Mouse (Mus musculus): ENCODE measurements around the gene Tubgcp3. TPM values are rescaled to one million over a fixed set of nuclear protein-coding genes. Genes with fewer than 3 reads are reported as not detected.

Tubgcp3 gene
- 43.4 and 50.3 TPM in 2 replicates for polyA plus RNA-seq (2014; fragmentation: Nextera tagmentation; extraction: Ambion mirVana)

GRCm38 (mm10) chr8:12672056-12672881, at the start of gene Tubgcp3:
Gene Tubgcp3 (minus strand): TSS chr8:12672248.
- ATAC-seq (ENCODE audit: low FRiP score, low TSS enrichment): peak; percentile 89
- H3K27me3 ChIP-seq (ENCODE audit: control insufficient read depth, insufficient read depth, low read length): 0 out of 2 replicates have a peak, but pooled peaks cover 4% of the 10 kb centered on the region
- WGBS: under 1% methylated on average over 65 of the region's 65 CpGs

DNA sequence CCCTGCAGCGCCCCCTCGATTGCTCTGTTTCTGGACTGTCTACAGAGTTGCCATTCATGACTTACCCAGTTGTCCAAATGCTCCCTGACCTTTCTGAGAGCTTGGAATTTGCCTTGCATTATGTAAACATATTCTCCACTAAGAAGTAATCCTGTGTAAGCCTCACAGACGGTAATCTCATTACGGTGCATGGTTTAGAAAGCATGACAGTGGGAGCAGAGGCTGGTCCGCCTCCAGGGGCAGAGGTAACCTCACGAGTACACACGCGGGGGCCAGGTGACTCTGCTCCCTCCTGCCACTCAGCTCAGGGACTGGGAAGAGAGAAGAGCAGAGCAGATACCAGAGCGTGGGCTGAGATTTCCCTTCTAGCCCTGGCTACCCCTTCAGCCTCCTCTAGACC, 47.0 kb upstream of the Tubgcp3 start:
- Histone ChIP-seq H3K36me3 (ENCODE audit: control insufficient read depth, insufficient read depth, low read length) (no peaks in the 10 kb centered on the region), H3K4me3 (replicated peaks; ENCODE audit: low read depth, low read length) (no peak overlapping the region), H3K9ac (replicated peaks; ENCODE audit: low read length) (no peak overlapping the region), H3K27me3 (ENCODE audit: control insufficient read depth, insufficient read depth, low read length) (no peaks in the 10 kb centered on the region), H3K27ac (replicated peaks; ENCODE audit: low read depth, low read length) (no peak overlapping the region), H3K4me1 (ENCODE audit: control insufficient read depth, insufficient read depth, low read length) (peaks cover 3% of the 10 kb centered on the region; the same call in 1 of the 2 replicates), H3K9me3 (ENCODE audit: control insufficient read depth, low read length) (no peaks in the 10 kb centered on the region), H3K4me2 (ENCODE audit: low read length) (no peak overlapping the region)
- DNase-seq (peak; percentile 11), ATAC-seq (ENCODE audit: low FRiP score, low TSS enrichment) (no peak)
- WGBS: 43% methylated on average over 9 of the region's 9 CpGs

More at GRCm38 (mm10) chr8:12672056-12672881, at the start of gene Tubgcp3:
- Histone ChIP-seq H3K4me1 (ENCODE audit: control insufficient read depth, insufficient read depth, low read length) (peaks cover 14% of the 10 kb centered on the region), H3K9ac (replicated peaks; ENCODE audit: low read length) (peak within 1 kb of the TSS; percentile 89), H3K4me3 (replicated peaks; ENCODE audit: low read depth, low read length) (peak within 1 kb of the TSS; percentile 98), H3K4me2 (ENCODE audit: low read length) (peak within 1 kb of the TSS; percentile 85), H3K9me3 (ENCODE audit: control insufficient read depth, low read length) (no peaks in the 10 kb centered on the region), H3K36me3 (ENCODE audit: control insufficient read depth, insufficient read depth, low read length) (no peaks in the 10 kb centered on the region), H3K27ac (replicated peaks; ENCODE audit: low read depth, low read length) (peak within 1 kb of the TSS; percentile 82)
- DNase-seq: peak; percentile 98

GRCm38 (mm10) chr8:12715861-12716585, 44.0 kb upstream of the Tubgcp3 start:
- DNase-seq: no peak
- Histone ChIP-seq H3K9me3 (ENCODE audit: control insufficient read depth, low read length) (no peaks in the 10 kb centered on the region), H3K4me3 (replicated peaks; ENCODE audit: low read depth, low read length) (no peak overlapping the region), H3K27ac (replicated peaks; ENCODE audit: low read depth, low read length) (no peak overlapping the region), H3K4me2 (ENCODE audit: low read length) (no peak overlapping the region), H3K27me3 (ENCODE audit: control insufficient read depth, insufficient read depth, low read length) (no peaks in the 10 kb centered on the region), H3K4me1 (ENCODE audit: control insufficient read depth, insufficient read depth, low read length) (peaks cover 1% of the 10 kb centered on the region; the same call in 1 of the 2 replicates), H3K36me3 (ENCODE audit: control insufficient read depth, insufficient read depth, low read length) (no peaks in the 10 kb centered on the region), H3K9ac (replicated peaks; ENCODE audit: low read length) (no peak overlapping the region)
- no peak for ATAC-seq (ENCODE audit: low FRiP score, low TSS enrichment)
- 85% methylated on average over 18 of the region's 18 CpGs for WGBS

DNA sequence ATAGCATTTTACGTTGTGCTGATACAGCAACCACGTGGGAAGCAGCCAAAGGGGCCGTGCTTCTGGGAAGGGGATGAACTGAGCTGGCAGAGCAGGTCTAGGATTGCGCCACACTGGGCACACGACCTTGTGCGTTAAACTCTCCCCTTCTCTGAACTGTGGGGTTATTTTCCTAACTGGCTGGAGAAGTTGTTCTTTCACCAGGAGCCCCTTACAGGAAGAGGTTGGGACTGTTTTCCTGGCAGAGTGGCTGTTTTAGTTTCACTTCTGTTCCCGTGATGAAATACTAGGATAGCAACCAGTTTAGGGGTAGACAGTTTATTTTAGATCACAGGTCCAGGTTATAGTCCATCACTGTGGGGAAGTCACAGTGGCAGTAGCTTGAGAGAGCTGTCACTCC, 39.6 kb upstream of the Tubgcp3 start:
- Histone ChIP-seq H3K27ac (replicated peaks; ENCODE audit: low read depth, low read length) (no peak overlapping the region), H3K9me3 (ENCODE audit: control insufficient read depth, low read length) (no peaks in the 10 kb centered on the region), H3K4me3 (replicated peaks; ENCODE audit: low read depth, low read length) (no peak overlapping the region), H3K4me2 (ENCODE audit: low read length) (no peak overlapping the region), H3K4me1 (ENCODE audit: control insufficient read depth, insufficient read depth, low read length) (no peaks in the 10 kb centered on the region), H3K9ac (replicated peaks; ENCODE audit: low read length) (no peak overlapping the region), H3K36me3 (ENCODE audit: control insufficient read depth, insufficient read depth, low read length) (no peaks in the 10 kb centered on the region), H3K27me3 (ENCODE audit: control insufficient read depth, insufficient read depth, low read length) (no peaks in the 10 kb centered on the region)
- WGBS: 77% methylated on average over 7 of the region's 7 CpGs
- no peak for DNase-seq
- no peak for ATAC-seq (ENCODE audit: low FRiP score, low TSS enrichment)

GRCm38 (mm10) chr8:12703597-12703996, 31.5 kb upstream of the Tubgcp3 start:
- 91% methylated on average over 4 of the region's 4 CpGs for WGBS
- ATAC-seq (ENCODE audit: low FRiP score, low TSS enrichment) (no peak), DNase-seq (no peak)
- H3K36me3 ChIP-seq (ENCODE audit: control insufficient read depth, insufficient read depth, low read length): no peaks in the 10 kb centered on the region
- no peak overlapping the region for H3K4me2 ChIP-seq (ENCODE audit: low read length)
- H3K4me1 ChIP-seq (ENCODE audit: control insufficient read depth, insufficient read depth, low read length): no peaks in the 10 kb centered on the region
- H3K9ac ChIP-seq (replicated peaks; ENCODE audit: low read length): no peak overlapping the region
- H3K27me3 ChIP-seq (ENCODE audit: control insufficient read depth, insufficient read depth, low read length): no peaks in the 10 kb centered on the region
- H3K9me3 ChIP-seq (ENCODE audit: control insufficient read depth, low read length): no peaks in the 10 kb centered on the region
- H3K27ac ChIP-seq (replicated peaks; ENCODE audit: low read depth, low read length): no peak overlapping the region
- H3K4me3 ChIP-seq (replicated peaks; ENCODE audit: low read depth, low read length): no peak overlapping the region

DNA sequence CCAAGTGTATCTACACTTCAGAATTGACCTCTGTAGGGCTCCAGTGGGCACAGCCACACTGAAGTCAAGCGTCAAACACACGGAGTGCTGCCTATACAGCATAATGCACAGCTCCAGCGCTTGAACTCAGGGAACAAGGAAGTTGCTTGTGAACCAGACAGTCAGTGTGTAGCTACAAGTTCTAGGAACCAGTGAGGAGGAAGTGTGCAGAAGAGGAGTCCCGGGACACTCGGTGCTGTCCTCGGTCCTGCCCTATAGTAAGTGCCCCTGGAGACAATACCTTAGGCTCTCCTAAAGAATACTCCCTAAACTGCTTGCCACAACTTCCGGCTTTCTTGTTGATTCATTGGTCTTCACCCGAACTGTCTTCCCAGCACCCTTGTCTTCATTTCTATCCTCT, 30.2 kb upstream of the Tubgcp3 start:
- 54% methylated on average over 8 of the region's 8 CpGs for WGBS

DNA sequence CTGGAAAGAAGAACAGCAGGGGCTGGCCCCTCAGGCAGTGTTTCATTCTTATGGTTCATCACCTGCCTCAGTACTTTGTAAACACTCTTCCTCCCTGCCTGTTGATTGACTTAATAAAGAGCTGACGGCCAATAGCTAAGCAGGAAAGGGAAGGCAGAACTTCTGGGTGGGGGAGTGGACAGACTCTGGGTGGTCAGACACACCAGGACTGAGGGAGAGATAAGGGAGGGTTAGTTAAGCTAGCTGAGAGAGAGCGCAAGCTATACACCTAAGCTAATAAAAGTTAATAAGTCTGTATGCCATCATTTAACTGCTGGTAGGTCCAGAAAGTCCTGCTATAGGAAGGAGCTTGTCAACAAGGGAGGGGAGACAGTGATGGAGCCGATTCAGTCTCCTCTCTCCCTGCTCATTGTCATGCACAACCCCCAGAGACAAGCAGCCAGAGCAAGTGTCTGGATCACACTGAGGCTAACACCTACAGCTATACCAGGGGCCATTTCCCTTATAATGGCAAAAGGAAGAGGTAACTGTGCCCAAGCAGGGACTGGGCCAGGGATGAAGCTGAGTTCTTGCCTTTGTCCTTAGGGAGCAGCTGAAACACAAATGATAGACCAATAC, 26.7 kb upstream of the Tubgcp3 start:
- no peak overlapping the region for H3K27ac ChIP-seq (replicated peaks; ENCODE audit: low read depth, low read length)
- WGBS: 43% methylated on average over 3 of the region's 3 CpGs

More for the DNA sequence above, 30.2 kb upstream of the Tubgcp3 start:
- DNase-seq (no peak), ATAC-seq (ENCODE audit: low FRiP score, low TSS enrichment) (no peak)
- Histone ChIP-seq H3K4me3 (replicated peaks; ENCODE audit: low read depth, low read length) (no peak overlapping the region), H3K27me3 (ENCODE audit: control insufficient read depth, insufficient read depth, low read length) (no peaks in the 10 kb centered on the region), H3K9ac (replicated peaks; ENCODE audit: low read length) (no peak overlapping the region), H3K9me3 (ENCODE audit: control insufficient read depth, low read length) (no peaks in the 10 kb centered on the region), H3K36me3 (ENCODE audit: control insufficient read depth, insufficient read depth, low read length) (no peaks in the 10 kb centered on the region), H3K27ac (replicated peaks; ENCODE audit: low read depth, low read length) (no peak overlapping the region), H3K4me1 (ENCODE audit: control insufficient read depth, insufficient read depth, low read length) (no peaks in the 10 kb centered on the region), H3K4me2 (ENCODE audit: low read length) (no peak overlapping the region)

DNA sequence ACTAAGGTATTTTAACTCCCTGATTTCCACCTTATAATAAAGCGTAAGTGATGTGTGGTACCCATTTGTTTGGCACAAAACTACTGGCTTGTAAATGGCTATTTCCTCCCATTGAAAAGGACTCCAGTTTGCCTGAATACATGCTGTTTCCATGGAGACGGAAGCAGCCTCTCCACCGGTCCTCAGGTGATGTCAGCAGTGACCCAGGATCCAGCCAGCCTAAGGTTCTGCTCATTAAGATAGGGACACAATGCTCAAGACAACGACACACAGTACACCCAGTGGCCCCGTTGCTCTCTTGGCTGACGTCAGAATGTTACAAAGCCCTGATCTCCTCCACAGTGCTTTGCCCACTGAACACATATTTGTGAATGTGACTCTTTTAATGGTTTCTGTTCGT, 16.8 kb upstream of the Tubgcp3 start:
- Histone ChIP-seq H3K27me3 (ENCODE audit: control insufficient read depth, insufficient read depth, low read length) (no peaks in the 10 kb centered on the region), H3K4me1 (ENCODE audit: control insufficient read depth, insufficient read depth, low read length) (no peaks in the 10 kb centered on the region), H3K4me3 (replicated peaks; ENCODE audit: low read depth, low read length) (no peak overlapping the region), H3K4me2 (ENCODE audit: low read length) (no peak overlapping the region), H3K9ac (replicated peaks; ENCODE audit: low read length) (no peak overlapping the region), H3K9me3 (ENCODE audit: control insufficient read depth, low read length) (no peaks in the 10 kb centered on the region), H3K36me3 (ENCODE audit: control insufficient read depth, insufficient read depth, low read length) (no peaks in the 10 kb centered on the region), H3K27ac (replicated peaks; ENCODE audit: low read depth, low read length) (peak overlapping the region; percentile 64; the same call in 1 of the 2 replicates)
- 48% methylated on average over 7 of the region's 7 CpGs for WGBS
- DNase-seq: peak; percentile 68
- no peak for ATAC-seq (ENCODE audit: low FRiP score, low TSS enrichment)

More for the DNA sequence above, 26.7 kb upstream of the Tubgcp3 start:
- DNase-seq (no peak), ATAC-seq (ENCODE audit: low FRiP score, low TSS enrichment) (no peak)
- H3K9me3 ChIP-seq (ENCODE audit: control insufficient read depth, low read length): no peaks in the 10 kb centered on the region
- H3K27me3 ChIP-seq (ENCODE audit: control insufficient read depth, insufficient read depth, low read length): no peaks in the 10 kb centered on the region
- no peak overlapping the region for H3K4me2 ChIP-seq (ENCODE audit: low read length)
- no peaks in the 10 kb centered on the region for H3K4me1 ChIP-seq (ENCODE audit: control insufficient read depth, insufficient read depth, low read length)
- H3K4me3 ChIP-seq (replicated peaks; ENCODE audit: low read depth, low read length): no peak overlapping the region
- H3K9ac ChIP-seq (replicated peaks; ENCODE audit: low read length): no peak overlapping the region
- no peaks in the 10 kb centered on the region for H3K36me3 ChIP-seq (ENCODE audit: control insufficient read depth, insufficient read depth, low read length)

All from midbrain, embryonic 14.5 days (tissue).